Mouse (Mus musculus): Measurements from ENCODE around the gene Aim2. TPM values are rescaled to one million over a fixed set of nuclear protein-coding genes. Genes with fewer than 3 reads are reported as not detected.

The Aim2 gene
- polyA plus RNA-seq, 1 experiment from 2014 or later, result 5.1 TPM

- Histone ChIP-seq H3K36me3 (no peaks in the 10 kb centered on the region), H3K4me1 (replicated peaks) (peaks cover 66% of the 10 kb centered on the region), H3K4me3 (replicated peaks) (no peak overlapping the region), H3K9ac (no peak overlapping the region), H3K27ac (no peak overlapping the region), H3K27me3 (peaks cover 16% of the 10 kb centered on the region; the same call in 1 of the 2 replicates), H3K4me2 (no peak overlapping the region), H3K9me3 (replicated peaks) (no peaks in the 10 kb centered on the region)
- WGBS (ENCODE audit: insufficient replicate concordance), result 26% methylated on average over 1 of the region's 1 CpGs
- DNase-seq, result no peak
- no peak for ATAC-seq (ENCODE audit: low read depth)
These were observed 2.2 kb upstream of the Aim2 start for GRCm38 (mm10) chr1:173348527-173348926.

GRCm38 (mm10) chr1:173349192-173349591 is 1.5 kb upstream of the Aim2 start:
- 49% methylated on average over 5 of the region's 5 CpGs for WGBS (ENCODE audit: insufficient replicate concordance)
- 0 out of 2 replicates have a peak overlapping the region, but pooled peaks have one; percentile 10 for H3K4me2 ChIP-seq

GRCm38 (mm10) chr1:173349946-173350345 is 733 bp upstream of the Aim2 start:
- ATAC-seq (ENCODE audit: low read depth) (peak; percentile 87), DNase-seq (peak; percentile 64)
- WGBS (ENCODE audit: insufficient replicate concordance), result 4% methylated on average over 6 of the region's 6 CpGs
- Histone ChIP-seq H3K4me1 (replicated peaks) (peaks cover 76% of the 10 kb centered on the region), H3K4me3 (replicated peaks) (peak overlapping the region; percentile 59), H3K36me3 (no peaks in the 10 kb centered on the region), H3K27me3 (0 out of 2 replicates have a peak, but pooled peaks cover 9% of the 10 kb centered on the region), H3K9me3 (replicated peaks) (no peaks in the 10 kb centered on the region), H3K9ac (peak overlapping the region; percentile 70), H3K4me2 (peak overlapping the region; percentile 79), H3K27ac (peak overlapping the region; percentile 79)

More at GRCm38 (mm10) chr1:173349192-173349591, 1.5 kb upstream of the Aim2 start:
- DNase-seq (no peak), ATAC-seq (ENCODE audit: low read depth) (no peak)
- H3K4me1 ChIP-seq (replicated peaks), result peaks cover 72% of the 10 kb centered on the region
- H3K9ac ChIP-seq, result no peak overlapping the region
- peaks cover 10% of the 10 kb centered on the region; the same call in 1 of the 2 replicates for H3K27me3 ChIP-seq
- no peak overlapping the region for H3K27ac ChIP-seq
- no peaks in the 10 kb centered on the region for H3K9me3 ChIP-seq (replicated peaks)
- no peaks in the 10 kb centered on the region for H3K36me3 ChIP-seq
- no peak overlapping the region for H3K4me3 ChIP-seq (replicated peaks)

- DNase-seq (peak; percentile 37), ATAC-seq (ENCODE audit: low read depth) (peak; percentile 83)
- H3K4me3 ChIP-seq (replicated peaks), result no peak overlapping the region
- H3K36me3 ChIP-seq, result no peaks in the 10 kb centered on the region
- H3K9ac ChIP-seq, result peak overlapping the region; percentile 53
- no peaks in the 10 kb centered on the region for H3K9me3 ChIP-seq (replicated peaks)
- peaks cover 55% of the 10 kb centered on the region for H3K4me1 ChIP-seq (replicated peaks)
- 57% methylated on average over 7 of the region's 7 CpGs for WGBS (ENCODE audit: insufficient replicate concordance)
- H3K27ac ChIP-seq, result peak overlapping the region; percentile 88
- H3K4me2 ChIP-seq, result peak overlapping the region; percentile 50
- H3K27me3 ChIP-seq, result no peaks in the 10 kb centered on the region
These were observed 4.6 kb downstream of the Aim2 start for GRCm38 (mm10) chr1:173355107-173355846.

GRCm38 (mm10) chr1:173356699-173357098 is 6.0 kb downstream of the Aim2 start:
- Histone ChIP-seq H3K4me1 (replicated peaks) (peaks cover 41% of the 10 kb centered on the region), H3K4me2 (no peak overlapping the region), H3K27me3 (no peaks in the 10 kb centered on the region), H3K4me3 (replicated peaks) (no peak overlapping the region), H3K27ac (no peak overlapping the region), H3K36me3 (no peaks in the 10 kb centered on the region), H3K9me3 (replicated peaks) (no peaks in the 10 kb centered on the region), H3K9ac (no peak overlapping the region)
- ATAC-seq (ENCODE audit: low read depth) (no peak), DNase-seq (no peak)
- WGBS (ENCODE audit: insufficient replicate concordance), result 73% methylated on average over 2 of the region's 2 CpGs

GRCm38 (mm10) chr1:173357799-173358198 is 7.1 kb downstream of the Aim2 start:
- Histone ChIP-seq H3K4me2 (no peak overlapping the region), H3K9ac (no peak overlapping the region), H3K4me1 (replicated peaks) (peaks cover 33% of the 10 kb centered on the region), H3K9me3 (replicated peaks) (no peaks in the 10 kb centered on the region), H3K36me3 (no peaks in the 10 kb centered on the region), H3K4me3 (replicated peaks) (no peak overlapping the region), H3K27me3 (no peaks in the 10 kb centered on the region), H3K27ac (no peak overlapping the region)
- 46% methylated on average over 4 of the region's 4 CpGs for WGBS (ENCODE audit: insufficient replicate concordance)
- no peak for DNase-seq
- no peak for ATAC-seq (ENCODE audit: low read depth)

GRCm38 (mm10) chr1:173359590-173360290 is 9.1 kb downstream of the Aim2 start:
- no peaks in the 10 kb centered on the region for H3K36me3 ChIP-seq
- H3K9me3 ChIP-seq (replicated peaks), result no peaks in the 10 kb centered on the region
- no peak for DNase-seq
- peaks cover 17% of the 10 kb centered on the region for H3K4me1 ChIP-seq (replicated peaks)
- WGBS (ENCODE audit: insufficient replicate concordance), result 69% methylated on average over 4 of the region's 4 CpGs
- no peak overlapping the region for H3K4me2 ChIP-seq
- ATAC-seq (ENCODE audit: low read depth), result no peak
- no peak overlapping the region for H3K4me3 ChIP-seq (replicated peaks)
- peaks cover 8% of the 10 kb centered on the region for H3K27me3 ChIP-seq
- H3K27ac ChIP-seq, result no peak overlapping the region
- H3K9ac ChIP-seq, result no peak overlapping the region

GRCm38 (mm10) chr1:173361651-173362050 is 11.0 kb downstream of the Aim2 start:
- no peaks in the 10 kb centered on the region for H3K36me3 ChIP-seq
- H3K27me3 ChIP-seq, result peaks cover 27% of the 10 kb centered on the region
- H3K9ac ChIP-seq, result no peak overlapping the region
- no peaks in the 10 kb centered on the region for H3K9me3 ChIP-seq (replicated peaks)
- H3K4me2 ChIP-seq, result no peak overlapping the region
- H3K4me1 ChIP-seq (replicated peaks), result peaks cover 16% of the 10 kb centered on the region
- WGBS (ENCODE audit: insufficient replicate concordance), result 26% methylated on average over 6 of the region's 6 CpGs
- no peak for ATAC-seq (ENCODE audit: low read depth)
- H3K27ac ChIP-seq, result no peak overlapping the region
- peak; percentile 37 for DNase-seq
- no peak overlapping the region for H3K4me3 ChIP-seq (replicated peaks)

GRCm38 (mm10) chr1:173363436-173363835 is 12.8 kb downstream of the Aim2 start:
- 76% methylated on average over 2 of the region's 2 CpGs for WGBS (ENCODE audit: insufficient replicate concordance)
- H3K4me1 ChIP-seq (replicated peaks), result peaks cover 25% of the 10 kb centered on the region
- H3K9me3 ChIP-seq (replicated peaks), result no peaks in the 10 kb centered on the region
- ATAC-seq (ENCODE audit: low read depth), result no peak
- no peaks in the 10 kb centered on the region for H3K36me3 ChIP-seq
- no peak for DNase-seq
- peaks cover 45% of the 10 kb centered on the region for H3K27me3 ChIP-seq
- H3K4me2 ChIP-seq, result no peak overlapping the region
- no peak overlapping the region for H3K4me3 ChIP-seq (replicated peaks)
- H3K27ac ChIP-seq, result no peak overlapping the region
- H3K9ac ChIP-seq, result no peak overlapping the region

- H3K4me1 ChIP-seq (replicated peaks), result peaks cover 25% of the 10 kb centered on the region
- no peak overlapping the region for H3K4me3 ChIP-seq (replicated peaks)
- DNase-seq (no peak), ATAC-seq (ENCODE audit: low read depth) (no peak)
- WGBS (ENCODE audit: insufficient replicate concordance), result 71% methylated on average over 4 of the region's 4 CpGs
- H3K27ac ChIP-seq, result no peak overlapping the region
- peaks cover 53% of the 10 kb centered on the region for H3K27me3 ChIP-seq
- H3K36me3 ChIP-seq, result no peaks in the 10 kb centered on the region
- H3K4me2 ChIP-seq, result no peak overlapping the region
- H3K9me3 ChIP-seq (replicated peaks), result no peaks in the 10 kb centered on the region
- no peak overlapping the region for H3K9ac ChIP-seq
These were observed 13.6 kb downstream of the Aim2 start for GRCm38 (mm10) chr1:173364125-173364800.

GRCm38 (mm10) chr1:173365970-173366409 is 15.3 kb downstream of the Aim2 start:
- DNase-seq, result no peak
- no peaks in the 10 kb centered on the region for H3K9me3 ChIP-seq (replicated peaks)
- no peak overlapping the region for H3K4me2 ChIP-seq
- 0 out of 2 replicates have a peak overlapping the region, but pooled peaks have one; percentile 2 for H3K4me3 ChIP-seq (replicated peaks)
- H3K27ac ChIP-seq, result no peak overlapping the region
- peak; percentile 73 for ATAC-seq (ENCODE audit: low read depth)
- peaks cover 70% of the 10 kb centered on the region for H3K27me3 ChIP-seq
- WGBS (ENCODE audit: insufficient replicate concordance), result 1% methylated on average over 13 of the region's 13 CpGs
- H3K4me1 ChIP-seq (replicated peaks), result peaks cover 25% of the 10 kb centered on the region
- H3K9ac ChIP-seq, result no peak overlapping the region
- no peaks in the 10 kb centered on the region for H3K36me3 ChIP-seq
